Mouse (Mus musculus) T-helper 17 cell (primary cell): ENCODE measurements around the gene Cadps.
"Not testable (repeated sequence)": the region's sequence is repeated elsewhere in the genome, so short reads cannot be mapped to it uniquely, and the experiment has no call there.

ENCODE experiments used
- in situ Hi-C, 2 experiments: fragments of 300-600 bp; cut with MboI, MseI; formaldehyde crosslinking; loops; 1 replicate in 1 of 2; 2 replicates in 1 of 2; pipeline ENCODE4 v1.15.1; 2025; ENCODE audit warnings: high pct_unique_total_duplicates in 2 of 2

Gene Cadps

GRCm38 (mm10) chr14:12592472-12593075, 230.3 kb downstream of the Cadps start:
- in situ Hi-C loops, result loop anchor here in 1 of 2 experiments (25.0 kb wide), 1 partner anchor 1320 kb away; the partner anchor contains the start of gene Gm281

DNA sequence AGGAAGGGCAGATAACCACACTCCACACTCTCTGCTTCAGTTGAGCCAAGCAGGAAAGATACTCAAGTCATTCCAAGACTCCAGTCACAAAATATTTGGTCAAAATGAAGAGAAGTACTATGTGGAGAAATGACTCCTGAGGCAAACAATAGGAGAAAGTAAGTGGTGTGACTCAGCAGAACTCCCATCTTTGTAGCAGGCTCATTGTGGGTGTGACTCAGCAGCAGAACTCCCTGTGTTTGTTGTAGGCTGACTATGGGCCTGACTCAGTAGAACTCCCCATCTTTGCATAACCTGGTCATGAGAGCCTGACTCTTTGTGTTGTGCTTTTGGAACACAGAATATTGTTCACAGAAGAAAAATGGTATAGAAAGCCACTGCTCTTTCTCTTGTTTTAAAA, 231.1 kb downstream of the Cadps start:
- in situ Hi-C loops, result loop anchor here in 1 of 2 experiments (25.0 kb wide), 1 partner anchor 1320 kb away; the partner anchor contains the start of gene Gm281

DNA sequence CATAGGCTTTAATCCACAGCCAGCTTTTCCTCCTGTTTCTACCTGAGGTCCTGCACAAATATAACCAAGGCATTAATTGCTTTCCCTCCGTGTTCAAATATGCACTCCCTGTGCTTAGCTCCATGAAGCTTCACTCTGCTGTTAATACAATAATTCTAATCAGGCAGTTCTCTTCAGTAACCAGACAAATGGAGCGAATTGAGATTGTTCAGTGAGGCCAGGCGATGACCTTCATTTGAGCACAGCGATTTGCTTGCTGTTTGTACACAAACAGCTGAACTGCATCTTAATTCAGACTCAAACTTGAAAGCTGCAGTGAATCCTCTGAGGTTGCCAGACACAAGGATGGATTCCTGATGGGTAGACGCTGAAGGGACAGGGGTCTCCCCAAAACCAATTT, 239.3 kb downstream of the Cadps start:
- in situ Hi-C loops, result loop anchor here in 1 of 2 experiments (25.0 kb wide), 1 partner anchor 1329 kb away; the partner anchor contains the start of gene Gm281

GRCm38 (mm10) chr14:12581657-12582056, 241.2 kb downstream of the Cadps start:
- in situ Hi-C loops, result loop anchor here in 1 of 2 experiments (25.0 kb wide), 1 partner anchor 1331 kb away; the partner anchor contains the start of gene Gm281

- in situ Hi-C loops, result loop anchor here in 1 of 2 experiments (25.0 kb wide), 1 partner anchor 1332 kb away; the partner anchor contains the start of gene Gm281
Observed at GRCm38 (mm10) chr14:12580786-12581185, 242.1 kb downstream of the Cadps start.

DNA sequence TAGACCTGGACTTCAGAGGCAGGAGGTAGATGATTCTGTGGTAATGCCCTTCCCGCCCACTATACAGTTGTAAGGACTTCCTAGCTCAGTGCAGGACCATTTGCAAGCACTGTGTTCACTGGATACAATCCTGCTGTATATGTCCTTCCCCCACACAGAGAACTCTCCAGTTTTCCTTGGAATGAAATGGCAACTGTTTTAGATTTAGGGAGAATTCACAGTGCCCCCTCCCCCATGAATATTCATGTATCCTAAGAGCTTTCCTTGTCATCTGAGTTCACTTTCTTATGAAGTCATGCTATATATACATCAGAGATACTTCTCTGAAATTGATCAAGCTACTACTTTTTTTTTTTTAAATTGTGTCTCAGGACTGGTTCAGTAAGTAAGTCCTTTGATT, 244.7 kb downstream of the Cadps start:
- in situ Hi-C loops, result loop anchor here (10.0 to 25.0 kb wide), 3 partner anchors 657 to 1337 kb away; partner anchors contain the start of gene Gm281 (in 2 of the 2)

GRCm38 (mm10) chr14:12577475-12578140, 245.3 kb downstream of the Cadps start:
- in situ Hi-C loops, result loop anchor here (10.0 to 25.0 kb wide), 3 partner anchors 657 to 1337 kb away; partner anchors contain the start of gene Gm281 (in 2 of the 2)

GRCm38 (mm10) chr14:12575105-12575504, 247.8 kb downstream of the Cadps start:
- in situ Hi-C loops, result loop anchor here (10.0 to 25.0 kb wide), 3 partner anchors 660 to 1340 kb away; partner anchors contain the start of gene Gm281 (in 2 of the 2)

- in situ Hi-C loops, result loop anchor here (5.0 to 10.0 kb wide), 3 partner anchors 660 to 1340 kb away; partner anchors contain the start of gene Gm281 (in 1 of the 2)
Observed at GRCm38 (mm10) chr14:12574336-12574735, 248.5 kb downstream of the Cadps start.

DNA sequence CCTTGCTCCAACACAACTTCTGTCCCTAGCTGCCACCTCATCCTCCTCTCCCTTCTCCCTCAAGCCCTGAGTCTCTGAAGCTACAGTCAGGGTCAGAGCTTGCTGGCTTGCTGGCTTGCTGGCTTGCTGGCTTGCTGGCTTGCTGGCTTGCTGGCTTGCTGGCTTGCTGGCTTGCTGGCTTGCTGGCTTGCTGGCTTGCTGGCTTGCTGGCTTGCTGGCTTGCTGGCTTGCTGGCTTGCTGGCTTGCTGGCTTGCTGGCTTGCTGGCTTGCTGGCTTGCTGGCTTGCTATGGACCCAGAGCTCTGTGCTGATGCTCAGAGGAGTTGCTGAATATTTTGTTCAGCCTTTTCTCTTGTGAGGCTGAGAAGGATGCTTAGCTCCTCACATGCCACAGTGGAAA, 261.1 kb downstream of the Cadps start:
- in situ Hi-C loops, result not testable (repeated sequence)

DNA sequence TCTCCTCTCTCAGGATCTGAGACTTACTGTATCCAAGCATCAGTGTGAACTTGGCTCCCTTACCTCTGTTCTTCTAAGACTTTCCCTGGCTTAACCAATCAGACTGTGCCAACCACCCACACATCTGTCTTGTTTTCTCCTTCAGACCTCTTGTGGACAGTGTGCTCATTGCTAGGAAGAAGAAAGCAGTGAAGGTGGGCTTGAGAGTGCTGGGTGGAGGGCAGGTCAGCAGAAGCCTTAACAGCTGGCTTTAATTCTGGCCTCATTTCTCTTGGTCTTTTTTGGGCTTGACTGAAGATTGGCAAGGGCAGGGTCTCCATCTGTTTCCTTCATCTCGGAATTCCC, 262.7 kb downstream of the Cadps start:
- in situ Hi-C loops, result no loop called here

DNA sequence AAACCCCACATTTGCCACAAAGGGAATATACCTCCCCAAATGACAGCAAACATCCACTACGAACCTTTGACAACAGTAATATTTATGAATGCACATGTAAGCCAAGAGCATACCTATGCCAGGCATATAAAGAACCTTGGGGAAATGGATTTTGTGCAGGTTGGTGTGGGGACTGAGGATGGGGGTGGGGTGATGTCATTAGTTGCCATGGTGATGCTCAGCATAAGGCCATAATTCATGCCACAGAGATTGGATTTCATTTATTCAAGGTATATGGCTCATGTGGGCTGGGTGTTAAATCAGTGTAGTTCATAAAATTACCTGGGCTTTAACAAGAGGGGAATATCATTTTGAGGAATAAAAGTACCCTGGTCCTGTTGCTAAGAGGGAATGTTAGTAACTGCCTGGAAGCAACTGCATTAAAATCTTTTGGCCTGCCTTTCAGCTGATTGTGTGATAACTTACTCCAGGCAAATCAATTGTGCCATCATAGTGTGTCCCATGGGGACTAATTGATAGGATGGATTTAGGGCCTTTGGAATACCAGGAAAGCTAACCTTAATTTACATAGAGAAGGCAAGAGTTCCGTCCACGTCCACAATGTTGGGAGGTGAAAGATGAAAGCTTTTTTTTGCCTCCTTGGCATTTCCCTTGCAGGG, 263.2 kb downstream of the Cadps start:
- in situ Hi-C loops, result no loop called here

DNA sequence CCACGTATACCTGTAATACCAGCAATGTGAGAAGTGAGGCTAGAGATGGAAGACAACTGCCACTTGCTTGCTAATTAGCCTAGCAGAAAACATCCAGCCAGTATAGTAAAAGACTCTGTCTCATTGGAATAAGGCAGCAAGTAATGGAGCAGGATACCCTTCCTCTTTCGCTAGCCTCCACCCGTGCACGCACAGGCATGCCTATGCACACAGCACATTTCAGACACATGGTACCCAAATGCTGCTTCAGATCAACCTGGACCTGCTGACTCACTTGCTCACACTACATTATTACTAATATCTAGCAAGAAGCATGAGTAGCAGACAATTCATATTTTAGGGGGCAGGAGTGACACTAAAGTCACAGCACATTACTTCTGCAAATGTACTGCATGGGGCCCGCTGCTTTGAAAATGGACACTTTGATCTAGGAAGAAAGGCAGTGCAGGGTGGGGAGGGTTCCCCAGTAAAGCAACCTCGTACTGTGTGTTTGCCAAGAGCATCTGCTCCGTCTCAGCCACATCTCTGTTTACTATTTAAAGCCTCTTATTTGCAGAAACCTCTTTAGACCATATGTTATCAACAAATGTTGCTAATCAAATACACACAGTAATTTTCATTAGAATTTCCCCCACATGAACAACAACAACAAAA, 263.8 kb downstream of the Cadps start:
- in situ Hi-C loops, result no loop called here

DNA sequence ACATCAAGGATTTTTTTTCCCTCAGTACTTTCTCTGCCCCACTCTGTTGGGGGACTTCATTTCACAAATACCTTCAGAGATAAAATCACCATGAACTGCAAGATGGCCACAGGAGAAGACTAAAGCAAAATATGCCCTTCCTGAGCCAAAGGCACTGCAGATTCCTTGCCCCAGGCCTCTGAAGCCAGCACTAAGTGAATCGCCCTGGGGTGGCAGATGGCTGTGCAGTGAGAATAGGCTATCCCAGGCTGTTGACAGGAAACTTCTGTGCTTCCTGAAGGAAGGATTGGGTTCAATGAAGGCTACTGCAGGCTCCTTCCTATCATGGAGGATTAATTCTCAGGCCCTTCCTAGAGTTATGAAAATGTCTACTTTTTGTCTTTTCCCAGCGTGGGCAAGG, 268.4 kb downstream of the Cadps start:
- in situ Hi-C loops, result no loop called here

- in situ Hi-C loops, result no loop called here
Observed at GRCm38 (mm10) chr14:12551353-12551752, 271.5 kb downstream of the Cadps start.

DNA sequence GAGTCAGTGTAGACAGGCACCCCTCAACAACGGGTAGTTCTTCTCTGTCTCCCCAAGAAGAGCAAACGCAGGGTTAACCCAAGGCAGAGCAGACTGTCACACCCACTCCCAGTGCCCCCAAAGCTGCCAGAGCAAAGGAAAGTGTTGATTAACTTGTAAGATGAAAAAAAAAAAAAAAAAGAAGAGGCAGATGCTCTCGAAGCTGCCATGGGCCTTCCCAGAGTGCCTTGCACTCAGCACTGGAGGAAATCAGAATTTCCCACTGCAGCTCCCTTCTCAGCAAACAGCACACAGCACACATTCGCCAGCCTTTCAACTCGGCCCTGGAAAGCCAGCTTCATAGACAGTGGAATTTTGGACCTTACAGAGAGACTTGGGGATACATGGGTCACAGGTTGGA, 271.9 kb downstream of the Cadps start:
- in situ Hi-C loops, result no loop called here

DNA sequence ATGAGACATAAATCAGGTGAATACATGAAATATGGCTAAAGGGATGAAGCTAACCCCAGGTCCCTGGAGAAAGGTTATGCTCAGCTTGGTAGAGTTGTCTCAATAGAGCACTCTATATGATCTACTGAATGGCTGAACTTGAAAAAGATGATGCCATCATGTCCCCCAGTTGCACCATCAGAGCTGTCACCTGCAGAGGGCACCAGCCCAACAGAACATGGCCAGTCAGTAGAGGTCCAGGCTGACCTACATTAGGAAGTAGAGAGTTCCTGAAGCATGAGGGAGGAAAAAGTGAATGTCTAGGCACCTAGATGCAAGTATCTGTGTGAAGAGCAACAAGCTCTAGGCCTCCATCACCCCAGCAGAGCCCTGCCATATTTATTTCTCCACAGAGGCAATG, 273.6 kb downstream of the Cadps start:
- in situ Hi-C loops, result no loop called here

- in situ Hi-C loops, result no loop called here
Observed at GRCm38 (mm10) chr14:12547496-12547895, 275.4 kb downstream of the Cadps start.

DNA sequence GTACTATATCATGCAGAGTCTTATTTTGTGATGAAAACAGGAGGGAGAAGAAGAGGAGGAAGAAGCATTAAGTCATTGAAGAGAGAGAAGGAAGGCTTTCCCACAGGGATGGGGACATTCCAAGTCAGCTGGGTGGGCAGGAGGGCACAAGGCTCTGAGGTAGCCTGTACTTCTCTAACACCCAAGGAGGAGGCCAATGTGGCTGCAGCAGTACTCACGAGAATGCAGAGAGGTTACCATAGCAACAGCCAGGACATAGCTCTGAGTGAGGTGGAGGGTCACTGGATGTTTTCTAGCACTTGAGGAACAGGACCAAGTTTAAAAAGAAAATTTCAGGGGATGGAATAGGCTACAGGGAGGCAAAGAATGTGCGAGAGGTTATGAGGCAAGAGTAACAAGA, 281.1 kb downstream of the Cadps start:
- in situ Hi-C loops, result no loop called here

DNA sequence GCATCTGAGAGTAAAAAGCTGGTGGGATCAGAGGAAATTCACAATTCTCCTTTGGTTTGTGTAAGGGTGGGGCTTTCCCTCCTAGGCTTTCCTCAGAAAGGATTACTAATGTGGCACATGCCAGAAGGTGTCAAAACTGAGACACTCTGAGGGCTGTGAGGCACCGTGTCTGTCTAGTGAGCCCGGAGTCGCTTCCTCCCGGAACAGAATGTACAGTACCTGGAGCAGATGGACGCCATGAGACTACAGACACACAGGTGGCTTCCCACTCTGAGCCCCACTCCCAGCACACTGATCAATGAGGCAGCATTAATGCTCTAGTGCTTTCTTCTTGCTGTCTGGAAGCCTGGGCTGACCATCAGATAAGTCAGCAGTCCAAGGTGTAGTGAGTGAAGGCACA, 283.8 kb downstream of the Cadps start:
- in situ Hi-C loops, result no loop called here

DNA sequence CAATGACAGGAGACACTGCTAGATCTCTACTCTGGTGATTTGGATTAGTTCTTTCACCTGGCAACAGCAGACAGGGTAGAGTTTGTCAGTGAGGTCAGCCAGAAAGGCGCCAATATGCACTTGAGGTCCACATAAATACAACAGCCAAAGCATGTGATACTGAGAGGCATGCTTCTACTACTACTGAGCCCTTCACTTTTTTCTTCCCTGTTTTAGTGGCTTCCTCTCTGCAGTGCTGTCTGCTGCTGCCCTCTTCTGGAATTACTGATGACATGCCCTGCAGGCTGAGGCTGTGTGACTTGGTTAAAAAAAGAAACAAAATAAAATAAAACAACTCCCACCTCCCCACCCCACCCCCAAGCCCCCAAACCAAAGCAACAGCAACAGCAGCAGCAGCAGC, 291.8 kb downstream of the Cadps start:
- in situ Hi-C loops, result no loop called here

GRCm38 (mm10) chr14:12530554-12530953, 292.3 kb downstream of the Cadps start:
- in situ Hi-C loops, result no loop called here
